Mouse (Mus musculus): ENCODE measurements around the gene Ralbp1. TPM values are rescaled to one million over a fixed set of nuclear protein-coding genes. Genes with fewer than 3 reads are reported as not detected.
A peak's percentile ranks its signal among the peaks of the same experiment; 100 is the strongest.

The Ralbp1 gene
- polyA plus RNA-seq, 1 experiment from 2014 or later = 29.5 TPM

- Histone ChIP-seq H3K4me1 (ENCODE audit: insufficient read depth) (no peaks in the 10 kb centered on the region), H3K9me3 (ENCODE audit: low read length) (no peaks in the 10 kb centered on the region), H3K4me3 (ENCODE audit: low read depth, low read length) (no peak overlapping the region), H3K36me3 (replicated peaks; ENCODE audit: insufficient read depth, low read length) (peaks cover 68% of the 10 kb centered on the region), H3K4me2 (ENCODE audit: low read depth, low read length) (peak overlapping the region; percentile 45), H3K27me3 (ENCODE audit: insufficient read depth, low read length) (no peaks in the 10 kb centered on the region), H3K9ac (replicated peaks) (no peak overlapping the region), H3K27ac (ENCODE audit: low read depth) (peak overlapping the region; percentile 71)
- TF ChIP-seq CTCF (IDR thresholded peaks at IDR 0.05; ENCODE audit: low read depth) (no peak), EP300 (IDR thresholded peaks at IDR 0.05; ENCODE audit: low read depth) (no peak)
- no peak for ATAC-seq
- WGBS (ENCODE audit: insufficient replicate concordance) = 72% methylated on average over 6 of the region's 6 CpGs
- DNase-seq = no peak
Measured at GRCm38 (mm10) chr17:65853326-65853725, 32.3 kb downstream of the Ralbp1 start.

- Histone ChIP-seq H3K9ac (replicated peaks) (no peak overlapping the region), H3K4me2 (ENCODE audit: low read depth, low read length) (no peak overlapping the region), H3K27ac (ENCODE audit: low read depth) (no peak overlapping the region), H3K4me1 (ENCODE audit: insufficient read depth) (no peaks in the 10 kb centered on the region), H3K9me3 (ENCODE audit: low read length) (no peaks in the 10 kb centered on the region), H3K4me3 (ENCODE audit: low read depth, low read length) (no peak overlapping the region), H3K36me3 (replicated peaks; ENCODE audit: insufficient read depth, low read length) (peaks cover 60% of the 10 kb centered on the region), H3K27me3 (ENCODE audit: insufficient read depth, low read length) (no peaks in the 10 kb centered on the region)
- TF ChIP-seq CTCF (IDR thresholded peaks at IDR 0.05; ENCODE audit: low read depth) (peak; percentile 29; the same call in 1 of the 2 replicates), EP300 (IDR thresholded peaks at IDR 0.05; ENCODE audit: low read depth) (no peak)
- ATAC-seq (no peak), DNase-seq (no peak)
- WGBS (ENCODE audit: insufficient replicate concordance) = 93% methylated on average over 6 of the region's 6 CpGs
Measured at GRCm38 (mm10) chr17:65851749-65852148, 33.8 kb downstream of the Ralbp1 start.

- peaks cover 50% of the 10 kb centered on the region for H3K36me3 ChIP-seq (replicated peaks; ENCODE audit: insufficient read depth, low read length)
- no peak for TF ChIP-seq CTCF (IDR thresholded peaks at IDR 0.05; ENCODE audit: low read depth)
- TF ChIP-seq EP300 (IDR thresholded peaks at IDR 0.05; ENCODE audit: low read depth) = no peak
- WGBS (ENCODE audit: insufficient replicate concordance) = 86% methylated on average over 17 of the region's 17 CpGs
Measured at GRCm38 (mm10) chr17:65850487-65850886, 35.1 kb downstream of the Ralbp1 start.

GRCm38 (mm10) chr17:65847694-65848449 lies 37.7 kb downstream of the Ralbp1 start:
- Histone ChIP-seq H3K4me2 (ENCODE audit: low read depth, low read length) (no peak overlapping the region), H3K9ac (replicated peaks) (no peak overlapping the region), H3K4me1 (ENCODE audit: insufficient read depth) (no peaks in the 10 kb centered on the region), H3K27ac (ENCODE audit: low read depth) (no peak overlapping the region), H3K27me3 (ENCODE audit: insufficient read depth, low read length) (no peaks in the 10 kb centered on the region), H3K36me3 (replicated peaks; ENCODE audit: insufficient read depth, low read length) (peaks cover 52% of the 10 kb centered on the region), H3K9me3 (ENCODE audit: low read length) (no peaks in the 10 kb centered on the region), H3K4me3 (ENCODE audit: low read depth, low read length) (no peak overlapping the region)
- WGBS (ENCODE audit: insufficient replicate concordance) = 83% methylated on average over 11 of the region's 11 CpGs
- no peak for ATAC-seq
- no peak for DNase-seq
- no peak for TF ChIP-seq CTCF (IDR thresholded peaks at IDR 0.05; ENCODE audit: low read depth)
- TF ChIP-seq EP300 (IDR thresholded peaks at IDR 0.05; ENCODE audit: low read depth) = no peak

More at GRCm38 (mm10) chr17:65850487-65850886, 35.1 kb downstream of the Ralbp1 start:
- DNase-seq (no peak), ATAC-seq (no peak)
- Histone ChIP-seq H3K27me3 (ENCODE audit: insufficient read depth, low read length) (no peaks in the 10 kb centered on the region), H3K9ac (replicated peaks) (no peak overlapping the region), H3K27ac (ENCODE audit: low read depth) (no peak overlapping the region), H3K9me3 (ENCODE audit: low read length) (no peaks in the 10 kb centered on the region), H3K4me3 (ENCODE audit: low read depth, low read length) (no peak overlapping the region), H3K4me1 (ENCODE audit: insufficient read depth) (no peaks in the 10 kb centered on the region), H3K4me2 (ENCODE audit: low read depth, low read length) (no peak overlapping the region)

DNA sequence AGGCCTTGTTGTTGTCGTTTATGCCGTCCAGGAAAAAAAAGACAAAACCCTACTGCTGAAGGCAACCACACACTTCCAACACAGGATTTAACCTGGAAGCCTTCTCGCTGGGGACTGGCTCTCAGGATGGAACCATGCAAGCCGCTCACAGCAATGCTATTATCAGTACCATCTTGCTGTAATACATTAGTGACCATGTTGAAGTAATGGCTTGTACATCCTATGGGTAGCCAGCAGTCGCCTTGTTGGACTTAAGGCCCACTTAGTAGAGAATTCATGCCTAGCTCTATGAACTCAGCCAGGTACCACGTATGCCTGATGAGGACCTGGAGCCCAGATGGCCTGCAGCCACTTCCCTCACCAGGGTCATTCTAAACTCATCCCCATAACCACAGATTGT lies 40.2 kb downstream of the Ralbp1 start:
- peaks cover 52% of the 10 kb centered on the region for H3K36me3 ChIP-seq (replicated peaks; ENCODE audit: insufficient read depth, low read length)
- no peak for TF ChIP-seq CTCF (IDR thresholded peaks at IDR 0.05; ENCODE audit: low read depth)
- no peak for TF ChIP-seq EP300 (IDR thresholded peaks at IDR 0.05; ENCODE audit: low read depth)
- H3K4me2 ChIP-seq (ENCODE audit: low read depth, low read length) = no peak overlapping the region
- no peak for ATAC-seq
- no peak overlapping the region for H3K4me3 ChIP-seq (ENCODE audit: low read depth, low read length)
- no peaks in the 10 kb centered on the region for H3K4me1 ChIP-seq (ENCODE audit: insufficient read depth)
- 84% methylated on average over 6 of the region's 6 CpGs for WGBS (ENCODE audit: insufficient replicate concordance)
- no peaks in the 10 kb centered on the region for H3K27me3 ChIP-seq (ENCODE audit: insufficient read depth, low read length)
- H3K9me3 ChIP-seq (ENCODE audit: low read length) = no peaks in the 10 kb centered on the region
- no peak overlapping the region for H3K9ac ChIP-seq (replicated peaks)
- no peak for DNase-seq
- no peak overlapping the region for H3K27ac ChIP-seq (ENCODE audit: low read depth)

DNA sequence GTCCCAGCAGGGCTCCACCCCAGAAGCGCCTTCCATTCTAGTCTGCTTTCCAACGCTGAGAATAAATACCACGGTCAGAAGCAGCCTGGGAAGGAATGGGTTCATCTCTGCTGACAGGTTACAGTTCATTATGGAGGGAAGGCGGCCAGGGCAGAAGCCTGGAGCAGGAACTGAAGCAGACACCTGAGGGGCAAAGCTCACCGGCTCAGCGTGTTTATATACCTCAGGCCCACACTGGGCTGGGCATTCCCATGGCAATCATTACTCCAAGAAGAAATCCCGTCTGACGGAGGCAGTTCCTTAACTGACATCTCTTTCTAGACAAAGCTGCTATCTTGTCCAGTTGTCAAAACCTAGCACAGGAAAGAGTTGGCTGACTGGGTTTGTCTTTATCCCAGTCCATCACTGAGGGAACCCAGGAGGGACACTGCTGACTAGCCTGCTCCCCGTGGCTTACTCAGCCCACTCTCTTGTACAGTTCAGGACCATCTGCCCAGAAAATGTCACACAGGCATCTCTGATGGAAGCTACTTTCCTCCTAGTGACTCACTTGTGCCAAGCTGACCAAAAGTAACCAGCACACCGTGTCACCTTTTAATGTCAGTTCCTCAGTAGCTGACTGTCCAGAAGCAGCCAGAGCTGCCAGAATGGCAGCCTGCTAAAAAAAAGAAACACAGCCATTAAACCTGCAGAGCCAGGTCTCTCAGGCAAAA lies 42.8 kb downstream of the Ralbp1 start:
- Histone ChIP-seq H3K36me3 (replicated peaks; ENCODE audit: insufficient read depth, low read length) (peaks cover 54% of the 10 kb centered on the region), H3K9ac (replicated peaks) (no peak overlapping the region), H3K27ac (ENCODE audit: low read depth) (no peak overlapping the region), H3K4me3 (ENCODE audit: low read depth, low read length) (no peak overlapping the region), H3K27me3 (ENCODE audit: insufficient read depth, low read length) (no peaks in the 10 kb centered on the region), H3K4me1 (ENCODE audit: insufficient read depth) (no peaks in the 10 kb centered on the region), H3K9me3 (ENCODE audit: low read length) (no peaks in the 10 kb centered on the region), H3K4me2 (ENCODE audit: low read depth, low read length) (no peak overlapping the region)
- WGBS (ENCODE audit: insufficient replicate concordance) = 86% methylated on average over 10 of the region's 10 CpGs
- ATAC-seq (no peak), DNase-seq (no peak)
- TF ChIP-seq EP300 (IDR thresholded peaks at IDR 0.05; ENCODE audit: low read depth) = no peak
- TF ChIP-seq CTCF (IDR thresholded peaks at IDR 0.05; ENCODE audit: low read depth) = no peak
